Mouse (Mus musculus) cerebellum, postnatal 14 days (tissue): Measurements from ENCODE around the gene A730049H05Rik.

Experiments
- DNase-seq, 2 experiments: peaks; one replicate each; pipeline ENCODE4 v3.0.0; 2021; ENCODE audit warnings: mixed read lengths in 2 of 2

Gene A730049H05Rik

DNA sequence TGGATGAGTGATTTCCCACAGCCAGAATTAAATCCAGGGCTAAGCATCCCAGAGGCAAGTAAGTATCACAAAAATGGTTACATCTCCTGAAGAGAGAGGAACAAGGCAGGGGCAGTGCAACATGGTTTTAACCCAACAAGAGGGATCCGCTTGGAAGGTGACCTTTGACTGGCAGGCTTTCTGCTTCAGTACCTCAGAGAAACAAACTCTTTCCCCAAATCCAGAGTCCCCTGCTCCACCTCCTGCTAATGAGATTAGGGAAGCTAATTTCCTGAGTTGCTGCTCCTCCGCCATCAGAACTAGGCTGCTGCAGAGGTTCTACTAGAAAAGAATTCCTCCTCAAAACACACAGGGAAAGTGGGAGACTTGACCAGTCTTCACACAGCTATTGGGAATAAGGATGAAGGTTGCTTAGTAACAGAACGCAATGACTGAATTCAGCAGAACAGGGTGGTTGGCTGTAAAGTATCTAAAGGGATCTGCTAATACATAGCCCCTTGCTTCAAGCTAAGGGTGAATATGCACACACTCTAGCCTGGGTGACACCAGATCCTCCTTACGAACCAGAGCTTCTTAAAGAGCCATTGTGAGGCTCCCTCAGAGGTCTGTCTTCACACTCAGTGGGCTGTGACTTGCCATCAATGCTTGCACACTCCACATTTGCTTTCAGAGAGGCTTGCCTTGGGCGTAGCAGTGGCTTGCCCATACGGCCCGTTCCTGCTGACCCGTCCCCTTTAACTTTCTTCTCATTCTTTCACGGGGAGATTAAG, 67.0 kb downstream of the A730049H05Rik start:
- DNase-seq: no peak

DNA sequence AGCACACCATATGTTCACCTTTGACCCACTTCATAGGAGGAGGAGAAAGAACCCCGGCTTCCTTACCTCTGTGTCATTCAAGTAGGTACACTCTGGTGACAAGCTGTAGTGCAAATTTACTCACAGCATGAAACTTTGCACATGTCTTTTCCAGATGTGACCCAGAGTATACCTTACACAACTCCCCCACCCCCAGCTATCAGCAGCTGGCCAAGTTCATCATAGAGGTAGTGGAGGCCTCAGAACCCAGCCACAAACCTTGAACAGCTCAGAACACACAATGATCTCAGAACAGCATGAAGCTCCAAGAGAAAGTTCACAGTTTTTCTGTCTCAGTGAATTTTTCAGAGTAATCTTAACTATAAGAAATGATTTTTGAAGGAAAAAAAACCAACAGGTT, 75.3 kb downstream of the A730049H05Rik start:
- DNase-seq: no peak
